Mouse (Mus musculus) ES-CJ7 (cell line): ENCODE data around the gene Gm26566.
A peak's percentile ranks its signal among the peaks of the same experiment; 100 is the strongest.

Experiments used
- DNase-seq: peaks from one replicate; pipeline ENCODE4 v3.0.0; 2011; ENCODE audit warnings: low read depth, low spot score

The Gm26566 gene

DNA sequence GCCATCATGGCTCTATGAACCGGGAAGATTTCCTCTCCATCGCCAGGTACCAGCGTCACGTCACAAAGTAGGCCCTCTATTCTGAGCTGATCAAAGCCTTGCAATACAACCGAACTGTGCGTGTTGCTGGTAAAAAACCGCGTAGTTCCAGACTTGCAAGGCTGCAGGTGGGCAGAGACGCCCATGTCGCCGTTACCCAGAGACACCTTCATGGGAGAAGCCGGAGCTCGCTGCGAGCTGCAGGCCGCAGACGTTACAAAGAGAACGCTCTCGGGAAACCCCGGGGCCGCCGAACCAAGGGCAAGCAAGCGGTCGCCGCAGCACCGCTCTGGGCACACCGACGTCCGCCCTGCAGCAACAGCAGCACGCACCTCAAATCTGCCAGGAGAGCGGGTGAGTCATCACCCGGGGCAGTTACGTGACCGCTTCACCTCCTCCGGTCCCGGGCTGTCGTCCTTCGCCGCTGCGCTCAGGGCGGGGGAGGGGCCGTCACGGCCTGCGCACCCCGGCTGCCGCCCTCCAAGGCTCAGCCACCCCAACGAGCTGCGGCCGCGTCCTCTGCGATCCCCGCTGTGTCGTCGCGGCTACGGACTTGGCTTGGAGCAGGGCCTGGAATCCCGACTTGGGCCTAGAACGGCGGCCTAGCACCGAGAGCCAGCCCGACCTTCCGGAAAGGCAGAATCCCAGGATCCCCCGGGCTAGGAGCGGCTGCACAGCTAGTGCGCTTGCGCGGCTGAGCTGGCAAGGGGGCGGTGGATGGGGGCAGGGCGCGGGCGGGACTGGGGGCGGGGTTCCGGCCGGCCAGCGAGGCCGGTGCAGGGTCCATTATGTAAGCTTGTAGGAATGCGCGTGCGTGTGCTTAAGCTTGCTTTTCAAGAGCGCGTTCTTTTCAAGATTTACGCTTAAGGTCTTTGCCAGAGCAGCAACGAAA lies at the start of gene Gm26566, which contains the start of gene Klhl9:
Gene Gm26566 (plus strand): TSS at position 15 of the 931 bp plus-strand sequence.
Gene Klhl9 (minus strand): TSS at position 675 of the 931 bp plus-strand sequence.
- DNase-seq = peak; percentile 91

DNA sequence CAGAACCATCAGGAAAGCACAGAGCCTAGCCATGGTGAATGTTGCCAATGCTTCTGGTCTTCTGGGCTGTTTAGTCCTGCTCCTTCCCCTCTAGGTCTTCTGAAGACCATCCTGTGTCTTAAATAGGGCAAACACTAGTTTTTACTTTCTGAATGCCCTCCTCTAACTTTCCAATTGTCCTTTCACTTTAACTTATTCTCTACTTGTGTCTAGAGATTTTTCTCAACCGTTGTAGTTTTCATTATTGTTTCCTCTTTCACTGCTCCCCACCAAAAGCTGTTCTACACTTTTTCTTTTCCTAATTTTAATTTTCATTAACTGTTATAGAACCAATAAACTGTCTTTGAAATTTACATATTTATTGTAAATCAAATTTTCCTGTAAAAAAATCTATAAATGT lies 44.8 kb upstream of the Gm26566 start, which contains the start of gene Ifna16:
Gene Ifna16 (minus strand): TSS at position 101 of the 400 bp plus-strand sequence.
- DNase-seq = no peak

DNA sequence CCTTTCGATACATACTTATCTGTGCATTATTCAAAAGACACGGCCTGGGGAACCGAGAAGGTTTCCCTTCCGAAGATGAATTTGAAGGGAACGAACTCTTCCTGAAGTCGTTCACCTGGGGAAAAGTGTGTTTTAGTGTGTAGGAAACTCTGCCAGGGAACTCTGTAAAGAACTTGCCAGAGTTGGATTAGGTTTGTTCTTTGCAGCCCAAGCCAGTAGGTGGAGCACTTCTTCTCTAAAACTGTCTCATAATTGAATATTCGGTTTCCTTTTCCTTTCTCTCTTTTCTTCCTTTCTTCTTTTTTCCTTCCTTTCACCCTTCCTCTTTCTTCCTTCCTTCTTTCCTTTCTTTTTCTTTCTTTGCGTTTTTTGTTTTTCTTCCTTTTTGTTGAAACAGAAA lies 41.2 kb upstream of the Gm26566 start:
- no peak for DNase-seq

DNA sequence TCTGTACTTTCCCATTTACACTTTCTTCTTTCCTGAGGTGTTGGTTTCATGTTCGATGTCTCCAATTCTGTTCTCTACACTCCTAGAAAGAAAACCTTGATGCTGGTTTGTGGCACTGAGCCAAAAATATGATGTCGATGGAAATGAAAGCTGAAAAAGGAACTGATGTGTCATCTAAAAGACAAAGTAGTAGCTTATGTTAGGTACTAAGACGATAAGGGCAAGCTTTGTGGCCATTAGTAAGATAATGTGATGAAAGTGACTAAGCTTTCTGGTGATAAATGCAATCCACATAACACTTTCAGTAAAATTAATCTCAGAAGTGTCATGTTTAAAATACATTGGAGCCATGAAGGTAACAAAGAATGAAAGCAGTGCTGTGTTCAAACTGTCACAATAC lies 40.3 kb upstream of the Gm26566 start:
- DNase-seq = no peak

DNA sequence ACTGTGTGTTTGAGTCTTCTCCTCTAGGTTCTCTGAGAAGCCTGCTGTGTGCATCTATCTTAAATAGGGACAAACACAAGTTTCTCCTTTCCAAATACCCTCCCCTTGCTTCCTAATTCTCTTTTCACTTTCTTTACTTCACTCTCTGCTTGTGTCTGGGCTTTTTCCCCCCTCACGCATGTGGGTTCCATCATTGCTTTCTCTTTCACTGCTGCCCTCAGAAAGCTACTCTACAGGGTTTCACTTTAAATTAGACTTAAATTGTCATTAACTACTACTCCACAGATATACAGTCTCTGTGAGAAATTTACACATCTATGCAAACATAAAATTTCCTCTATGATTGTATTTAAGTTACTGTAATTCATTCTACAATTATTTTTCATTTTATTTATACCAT lies 37.8 kb upstream of the Gm26566 start, which contains the start of gene Ifna2:
Gene Ifna2 (minus strand): TSS at position 101 of the 400 bp plus-strand sequence.
- DNase-seq = no peak

DNA sequence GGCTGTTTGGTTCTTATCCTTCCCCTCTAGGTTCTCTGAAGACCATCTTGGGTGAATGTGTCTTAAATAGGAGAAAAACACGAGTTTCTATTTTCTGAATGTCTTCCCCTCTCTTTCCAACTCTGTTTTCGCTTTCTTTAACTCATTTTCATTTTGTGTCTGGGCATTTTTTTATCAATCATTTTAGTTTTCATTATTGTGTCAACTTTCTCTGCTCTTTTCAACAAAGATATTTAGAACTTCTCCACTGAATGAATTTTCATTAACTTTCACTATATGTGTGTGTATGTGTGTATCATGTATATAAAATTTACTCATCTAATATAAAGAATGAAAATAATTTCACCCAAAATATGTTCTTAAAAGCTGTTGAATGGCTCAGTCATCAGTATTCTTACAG lies 30.3 kb upstream of the Gm26566 start, which contains the start of gene Ifnab:
Gene Ifnab (minus strand): TSS at position 101 of the 400 bp plus-strand sequence.
- DNase-seq = no peak

DNA sequence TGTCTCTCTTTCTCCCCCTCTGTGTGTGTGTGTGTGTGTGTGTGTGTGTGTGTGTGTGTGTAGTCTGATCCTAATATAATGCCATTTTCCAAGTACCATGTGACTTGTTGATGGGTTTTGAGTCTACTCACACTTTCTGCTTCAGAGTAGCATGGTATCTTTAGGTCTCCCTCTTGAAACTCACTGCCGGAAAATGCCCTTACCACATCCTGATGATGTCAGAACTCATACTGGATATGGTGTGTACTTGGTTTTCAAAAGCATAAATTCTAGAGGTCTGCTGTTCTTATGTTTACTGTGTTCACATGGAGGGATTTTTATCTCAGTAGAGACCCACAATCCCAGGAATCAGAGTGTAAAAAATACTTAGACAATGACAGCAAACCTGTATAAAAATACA lies 29.1 kb upstream of the Gm26566 start:
- no peak for DNase-seq

DNA sequence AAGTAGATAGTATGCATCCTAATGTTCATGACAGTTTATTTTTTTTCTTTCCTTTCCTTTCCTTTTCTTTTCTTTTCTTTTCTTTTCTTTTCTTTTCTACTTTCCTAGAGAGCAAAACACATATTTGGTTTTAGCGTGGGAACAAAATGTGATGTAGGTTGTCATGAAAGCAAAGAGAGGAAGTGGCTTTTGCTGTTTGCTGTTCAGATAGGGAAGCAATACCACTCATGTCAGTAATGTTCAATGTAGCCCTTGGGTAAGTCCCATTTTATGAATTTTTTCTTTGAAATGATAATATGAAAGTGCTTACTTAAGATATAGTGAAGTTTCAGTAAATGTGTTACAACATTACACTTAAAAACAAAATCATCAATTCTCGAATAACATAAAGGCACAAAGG lies 28.2 kb upstream of the Gm26566 start:
- DNase-seq = no peak

DNA sequence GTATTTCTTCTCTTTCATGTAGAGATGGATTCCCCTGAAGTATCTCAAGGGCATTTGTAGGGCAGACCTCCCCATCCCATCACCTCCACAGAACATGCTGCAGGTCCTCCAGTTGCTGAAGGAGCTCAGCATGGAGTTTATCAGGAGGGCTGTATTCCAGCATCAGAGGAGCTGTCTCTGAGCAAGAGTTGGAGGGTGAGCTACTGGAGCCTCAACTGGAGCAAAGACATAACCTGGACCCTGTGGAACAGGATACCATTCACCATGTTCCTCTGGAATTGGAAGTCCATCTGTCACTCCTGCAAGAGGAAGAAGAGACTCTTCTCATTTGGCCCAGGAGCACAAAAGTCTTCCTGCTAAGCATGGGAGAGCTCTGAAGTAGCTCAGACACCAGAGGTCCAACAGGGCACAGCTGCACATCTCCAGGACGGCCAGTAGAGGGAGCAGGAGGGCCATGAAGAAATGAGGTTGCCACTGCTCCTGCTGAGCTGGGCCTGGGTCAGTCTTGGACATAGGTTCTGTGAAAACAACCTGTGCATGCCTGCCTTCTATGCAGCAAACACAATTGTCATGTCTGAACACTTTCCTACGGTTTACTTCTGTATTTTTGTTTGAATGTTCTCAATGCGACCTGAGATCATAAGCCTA lies 25.2 kb upstream of the Gm26566 start:
- DNase-seq = peak; percentile 63

DNA sequence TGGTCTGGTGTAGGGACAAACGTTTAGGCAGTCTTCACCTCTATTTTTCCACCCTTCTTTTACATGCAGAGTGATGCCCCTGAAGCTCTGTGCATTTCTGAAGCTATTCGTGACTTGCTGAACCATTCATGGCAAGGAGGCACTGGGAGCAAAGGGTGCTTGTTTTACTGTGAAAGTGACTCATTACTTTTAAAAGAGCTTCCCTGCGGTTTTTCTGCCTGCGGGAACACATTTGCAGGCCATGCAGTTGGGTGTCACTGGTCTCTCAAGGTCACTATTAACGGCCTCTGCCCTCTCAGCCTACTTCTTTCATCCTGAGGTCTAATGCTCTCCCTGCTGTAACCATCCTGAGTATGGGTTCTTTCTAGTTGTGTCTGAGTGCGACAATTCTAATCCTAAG lies 24.5 kb upstream of the Gm26566 start:
- no peak for DNase-seq

DNA sequence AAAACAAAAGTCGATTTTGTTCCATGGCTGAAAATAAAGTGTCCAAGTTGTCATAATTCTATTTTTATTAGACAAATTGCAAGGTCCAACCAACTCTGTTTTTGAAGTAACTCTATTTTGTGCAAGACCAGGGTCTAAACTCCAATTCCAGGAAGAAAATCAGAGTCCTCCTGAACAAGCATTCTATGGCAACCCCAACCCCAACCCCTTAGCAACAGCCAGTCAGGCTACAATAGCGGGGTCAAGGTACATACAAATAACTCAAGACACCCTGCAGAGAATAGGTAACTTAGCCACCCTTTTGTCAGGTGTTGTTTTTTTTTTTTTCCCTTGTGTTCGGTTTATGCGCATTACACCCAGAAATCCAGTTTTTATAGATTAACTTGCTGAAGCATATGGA lies 23.9 kb upstream of the Gm26566 start:
- no peak for DNase-seq

DNA sequence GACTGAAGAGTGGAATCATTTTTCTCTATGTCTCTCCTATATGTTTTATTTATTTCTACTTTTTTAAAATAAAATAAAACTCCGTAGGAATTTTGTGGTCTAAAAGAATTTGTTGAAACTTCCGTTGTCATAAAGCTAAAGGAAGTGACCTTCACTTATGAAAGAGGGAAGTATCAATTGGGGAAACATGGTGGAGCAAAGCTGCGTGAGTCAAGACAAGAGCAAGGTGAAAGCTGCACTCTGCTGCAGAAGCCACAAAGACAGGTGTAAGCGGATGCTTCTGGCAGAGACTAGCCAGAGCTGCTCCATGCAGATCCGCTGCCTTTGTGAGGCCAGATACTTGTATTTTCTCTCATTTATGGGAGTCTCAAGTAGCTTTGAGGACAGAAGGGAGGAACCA lies 22.8 kb upstream of the Gm26566 start:
- no peak for DNase-seq

DNA sequence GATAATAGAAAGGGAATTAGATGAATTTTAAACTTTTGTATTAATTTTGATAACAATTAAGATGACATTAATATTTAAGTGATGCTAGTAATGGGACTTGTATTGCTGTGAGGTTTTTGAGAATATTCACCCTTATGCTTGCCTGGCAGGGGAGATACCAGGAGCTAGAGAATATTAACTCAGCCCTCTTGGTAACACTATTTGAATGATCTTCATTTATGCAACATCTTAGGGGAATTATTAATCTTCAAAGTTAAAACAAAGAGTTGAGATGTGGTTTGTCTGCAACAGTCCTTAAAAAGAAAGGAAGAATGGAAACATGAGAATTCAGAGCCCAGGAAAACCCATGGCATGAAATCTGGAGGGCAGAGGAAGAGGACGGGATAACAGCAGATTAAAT lies 22.3 kb upstream of the Gm26566 start:
- DNase-seq = no peak

DNA sequence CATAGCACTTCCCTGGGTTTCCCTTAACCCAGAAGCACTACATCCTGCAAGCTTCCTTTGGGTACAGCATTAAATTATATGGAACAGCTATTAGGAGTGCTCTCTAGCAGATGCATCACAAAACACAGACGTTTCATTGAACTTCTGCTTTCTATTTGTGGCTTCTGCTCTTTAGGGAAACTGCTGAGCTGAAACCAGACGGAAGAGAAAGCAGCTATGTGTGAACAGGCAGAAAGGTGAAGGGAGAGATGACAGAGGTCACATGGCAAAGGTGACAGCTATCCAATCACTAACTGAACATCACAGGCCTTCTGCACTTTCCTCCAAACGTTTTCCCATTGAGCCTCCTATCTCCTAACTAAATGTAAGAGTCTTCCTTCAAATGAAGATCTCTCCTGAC lies 15.7 kb upstream of the Gm26566 start:
- DNase-seq = no peak

DNA sequence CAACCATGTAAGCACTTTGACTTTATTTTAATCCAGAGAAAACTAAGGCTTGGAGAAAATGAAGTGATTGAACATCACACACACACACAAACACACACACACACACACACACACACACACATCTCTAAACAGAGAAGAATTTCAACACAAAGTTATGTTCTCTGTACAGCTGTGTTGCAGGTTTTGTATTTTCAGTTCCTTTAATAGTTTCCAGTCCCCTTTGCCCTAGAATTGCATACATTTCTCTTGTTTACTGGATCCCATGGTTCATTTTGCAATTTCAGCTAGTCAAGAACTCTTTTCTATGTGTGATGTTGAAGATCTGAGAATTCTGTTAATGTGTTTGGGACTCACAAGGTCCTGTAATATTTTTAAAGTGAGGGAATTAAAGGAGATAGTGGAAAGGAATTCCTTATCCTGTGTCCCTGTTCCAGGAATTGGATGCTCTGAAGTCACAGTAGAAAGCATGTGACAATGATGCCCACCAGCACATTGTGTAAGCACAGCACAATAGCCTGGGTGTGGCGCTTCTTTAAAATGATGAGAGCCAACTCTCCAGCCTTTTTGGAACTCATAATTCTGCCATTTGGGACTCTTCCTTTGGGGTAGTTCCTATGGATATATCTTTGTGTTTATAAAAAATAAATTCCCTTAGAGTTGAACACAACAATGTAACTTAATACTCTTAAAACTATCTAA lies 14.3 kb upstream of the Gm26566 start:
- DNase-seq = no peak

DNA sequence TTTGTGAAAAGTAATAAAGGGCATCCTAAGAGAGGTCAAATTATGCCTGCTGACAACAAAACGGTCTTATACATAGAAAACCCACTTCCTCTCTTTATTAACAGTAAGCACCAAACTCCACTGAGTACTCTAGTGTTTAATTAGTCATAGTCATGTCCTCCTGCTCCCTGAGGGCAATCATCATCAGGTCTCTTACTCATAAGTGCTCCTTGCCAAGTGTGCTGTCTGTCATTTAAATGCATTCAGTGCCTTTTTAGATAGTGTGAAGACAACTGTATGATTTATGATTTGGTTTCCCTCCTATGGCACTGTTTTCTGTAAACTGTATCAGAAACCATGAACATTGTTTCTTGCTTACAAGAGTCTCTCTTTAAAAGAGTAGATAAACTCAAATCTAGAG lies 7.3 kb upstream of the Gm26566 start:
- DNase-seq = no peak

DNA sequence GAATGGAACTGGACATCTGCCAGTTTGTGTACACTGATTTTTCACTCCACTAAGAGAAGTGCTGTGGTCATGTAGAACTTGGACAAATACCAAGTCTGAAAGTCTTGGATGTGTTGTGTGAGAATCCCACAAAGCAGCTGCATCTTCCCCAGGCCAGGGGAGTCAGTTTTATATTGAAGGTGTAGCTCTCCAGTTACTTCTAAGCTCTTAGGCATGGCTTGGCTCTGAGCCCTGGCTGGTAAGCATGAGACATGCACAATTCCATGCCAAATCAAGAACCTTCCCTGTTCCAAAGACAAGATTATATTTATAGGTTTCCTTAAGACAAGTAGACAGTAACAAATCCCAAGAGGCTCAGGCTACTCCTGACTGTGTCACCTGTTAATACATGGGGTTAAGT lies 6.5 kb upstream of the Gm26566 start:
- DNase-seq = no peak

DNA sequence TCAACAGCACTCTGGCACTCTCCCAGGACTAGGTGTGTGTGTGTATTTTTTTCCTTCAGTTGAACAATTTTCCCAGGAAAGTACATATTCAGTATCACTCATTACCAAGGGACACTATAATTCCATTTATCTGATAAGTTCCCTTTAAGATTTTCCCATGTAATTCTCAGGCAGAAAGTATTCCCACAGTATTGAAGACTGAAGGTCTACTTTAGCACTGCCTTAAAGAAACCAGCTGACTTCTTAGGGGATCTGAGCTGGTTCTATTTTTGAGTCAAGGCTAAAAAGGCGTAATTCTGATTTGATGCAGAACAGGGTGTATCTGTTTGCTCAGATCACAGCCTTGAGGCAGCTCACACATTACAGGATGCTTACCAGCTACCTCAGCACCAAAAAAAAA lies 2.9 kb upstream of the Gm26566 start:
- DNase-seq = no peak

DNA sequence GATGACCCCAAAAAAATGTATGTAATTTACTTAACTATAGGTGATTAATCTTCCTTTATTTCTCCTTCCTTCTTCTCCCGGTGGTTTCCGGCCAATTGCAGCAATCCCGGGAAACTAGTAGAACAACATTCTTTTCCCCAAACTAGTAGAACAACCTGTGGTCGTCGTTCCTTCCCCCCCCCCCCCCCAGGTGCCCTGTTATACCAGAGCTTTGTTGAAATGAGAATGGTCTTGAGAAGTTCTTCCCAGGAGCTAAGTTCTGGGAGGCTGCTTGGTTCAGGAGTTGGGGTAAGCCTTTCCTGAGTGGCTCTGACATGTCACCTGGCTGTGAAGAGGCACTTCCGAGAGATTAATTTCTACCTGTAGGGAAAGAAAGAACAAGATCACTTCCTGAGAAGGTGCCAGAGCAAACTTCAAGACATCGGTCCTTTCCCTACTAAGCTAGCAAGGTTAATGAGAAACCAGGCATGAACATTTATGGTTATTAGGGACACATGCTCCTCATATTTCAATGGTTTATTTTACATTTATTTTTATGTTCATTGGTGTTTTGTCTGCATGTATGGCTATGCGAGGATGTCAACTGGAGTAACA lies 2.0 kb downstream of the Gm26566 start:
- DNase-seq = no peak

DNA sequence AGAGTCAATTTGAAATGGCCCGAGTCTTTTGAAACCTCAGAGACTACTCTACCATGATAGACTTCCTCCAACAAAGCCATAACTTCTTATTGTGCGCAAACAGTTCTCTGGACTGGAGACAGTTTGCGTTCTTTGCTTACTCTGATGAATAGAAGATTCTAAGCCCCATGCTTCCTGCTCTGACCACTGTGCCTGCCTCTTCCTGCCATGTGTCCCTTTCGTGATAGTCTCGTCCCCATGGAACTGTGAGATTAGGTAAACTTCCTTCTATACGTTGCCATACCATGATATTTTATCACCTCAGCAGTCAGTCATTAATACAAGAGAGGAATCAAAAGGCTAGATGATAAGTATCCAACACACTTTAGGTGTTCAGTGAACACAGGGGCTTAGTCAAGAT lies 5.1 kb downstream of the Gm26566 start:
- no peak for DNase-seq

DNA sequence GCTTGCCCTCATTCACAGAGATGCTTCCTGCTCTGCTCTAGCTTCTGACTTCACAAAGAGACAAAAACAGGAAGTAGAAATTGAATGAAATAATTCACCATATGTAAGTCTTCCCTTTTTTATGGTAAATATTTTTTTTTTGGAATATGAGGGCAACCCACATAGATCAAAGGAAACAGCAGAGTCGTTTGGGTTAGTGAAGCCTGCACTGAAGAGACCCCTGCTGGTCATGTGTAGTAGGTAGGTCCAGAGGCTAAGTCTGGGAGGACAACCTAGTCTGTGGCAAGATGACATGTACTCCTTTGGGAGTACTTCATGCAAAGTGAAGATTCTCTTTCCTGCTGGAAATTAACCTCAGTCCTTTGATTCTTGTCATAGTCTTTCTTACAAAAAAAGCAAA lies 5.7 kb downstream of the Gm26566 start:
- DNase-seq = no peak

DNA sequence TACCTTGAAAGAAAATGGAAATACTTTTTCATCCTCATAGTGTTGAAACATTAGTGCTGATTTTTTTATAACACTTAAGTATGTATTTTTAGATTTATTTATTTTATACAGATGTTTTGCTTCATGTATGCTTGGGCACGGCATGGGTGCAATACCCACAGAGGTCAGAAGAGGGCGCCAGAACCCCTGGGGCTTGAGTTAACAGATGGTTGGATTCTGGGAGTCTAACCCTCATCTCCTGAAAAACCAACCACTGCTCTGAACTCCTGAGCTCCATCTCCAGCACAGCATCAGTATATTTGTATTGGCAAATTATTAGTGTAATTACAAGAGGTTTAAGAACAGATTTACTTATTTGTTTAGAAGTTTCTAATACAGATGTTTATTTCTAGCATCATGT lies 16.9 kb downstream of the Gm26566 start:
- peak; percentile 61 for DNase-seq
